Mouse (Mus musculus): ENCODE measurements around the gene 1700022I11Rik. TPM values are rescaled to one million over a fixed set of nuclear protein-coding genes. Genes with fewer than 3 reads are reported as not detected.

The 1700022I11Rik gene
- total and polyA plus RNA-seq, 3 experiments = 1.1 TPM; not detected in 2

GRCm38 (mm10) chr4:42949051-42949675, 20.2 kb upstream of the 1700022I11Rik start:
- DNase-seq (ENCODE audit: low spot score) = no peak
- no peaks in the 10 kb centered on the region for H3K9me3 ChIP-seq (replicated peaks)
- ATAC-seq (ENCODE audit: extremely low read depth, insufficient number of reproducible peaks, low FRiP score, poor library complexity, severe bottlenecking) = no peak
- TF ChIP-seq GATA1 (IDR thresholded peaks at IDR 0.05; ENCODE audit: borderline replicate concordance, low read length) = no peak
- no peak for TF ChIP-seq POLR2AphosphoS5 (IDR thresholded peaks at IDR 0.05; ENCODE audit: insufficient replicate concordance, low read depth, low read length)
- H3K4me3 ChIP-seq (ENCODE audit: low read depth, low read length) = peak overlapping the region; percentile 75; the same call in 1 of the 2 replicates
- peaks cover 5% of the 10 kb centered on the region for H3K36me3 ChIP-seq (replicated peaks)
- peaks cover 24% of the 10 kb centered on the region for H3K27me3 ChIP-seq (ENCODE audit: insufficient read depth, low read length)
- peaks cover 65% of the 10 kb centered on the region for H3K4me1 ChIP-seq (ENCODE audit: insufficient read depth, low read depth, low read length)

GRCm38 (mm10) chr4:42949676-42950051, 19.7 kb upstream of the 1700022I11Rik start, which contains the start of gene Dnajb5:
Gene Dnajb5 (plus strand): TSS chr4:42949814.
- Histone ChIP-seq H3K27me3 (ENCODE audit: insufficient read depth, low read length) (peaks cover 20% of the 10 kb centered on the region), H3K9me3 (replicated peaks) (no peaks in the 10 kb centered on the region), H3K4me3 (ENCODE audit: low read depth, low read length) (peak within 1 kb of the TSS; percentile 75), H3K36me3 (replicated peaks) (peaks cover 5% of the 10 kb centered on the region), H3K4me1 (ENCODE audit: insufficient read depth, low read depth, low read length) (peaks cover 70% of the 10 kb centered on the region)
- TF ChIP-seq POLR2AphosphoS5 (IDR thresholded peaks at IDR 0.05; ENCODE audit: insufficient replicate concordance, low read depth, low read length) (no peak), CTCF (IDR thresholded peaks at IDR 0.05; ENCODE audit: low read depth, low read length) (no peak), TAL1 (conservative IDR thresholded peaks at IDR 0.05; ENCODE audit: low read depth, low read length) (no peak), GATA2 (IDR thresholded peaks at IDR 0.05; ENCODE audit: borderline replicate concordance, low read depth, low read length) (no peak), GATA1 (IDR thresholded peaks at IDR 0.05; ENCODE audit: borderline replicate concordance, low read length) (no peak)
- DNase-seq (ENCODE audit: low spot score) = peak; percentile 99
- peak; percentile 99 for ATAC-seq (ENCODE audit: extremely low read depth, insufficient number of reproducible peaks, low FRiP score, poor library complexity, severe bottlenecking)

GRCm38 (mm10) chr4:42950065-42950558, 19.3 kb upstream of the 1700022I11Rik start:
- H3K27me3 ChIP-seq (ENCODE audit: insufficient read depth, low read length) = peaks cover 16% of the 10 kb centered on the region
- no peaks in the 10 kb centered on the region for H3K9me3 ChIP-seq (replicated peaks)
- TF ChIP-seq TAL1 (conservative IDR thresholded peaks at IDR 0.05; ENCODE audit: low read depth, low read length) (no peak), POLR2AphosphoS5 (IDR thresholded peaks at IDR 0.05; ENCODE audit: insufficient replicate concordance, low read depth, low read length) (no peak), GATA2 (IDR thresholded peaks at IDR 0.05; ENCODE audit: borderline replicate concordance, low read depth, low read length) (no peak), GATA1 (IDR thresholded peaks at IDR 0.05; ENCODE audit: borderline replicate concordance, low read length) (no peak), CTCF (IDR thresholded peaks at IDR 0.05; ENCODE audit: low read depth, low read length) (no peak)
- H3K4me1 ChIP-seq (ENCODE audit: insufficient read depth, low read depth, low read length) = peaks cover 71% of the 10 kb centered on the region
- H3K4me3 ChIP-seq (ENCODE audit: low read depth, low read length) = peak overlapping the region; percentile 75
- peaks cover 5% of the 10 kb centered on the region for H3K36me3 ChIP-seq (replicated peaks)
- ATAC-seq (ENCODE audit: extremely low read depth, insufficient number of reproducible peaks, low FRiP score, poor library complexity, severe bottlenecking) = no peak
- peak; percentile 86 for DNase-seq (ENCODE audit: low spot score)

- Histone ChIP-seq H3K4me1 (ENCODE audit: insufficient read depth, low read depth, low read length) (peaks cover 60% of the 10 kb centered on the region), H3K27me3 (ENCODE audit: insufficient read depth, low read length) (peaks cover 16% of the 10 kb centered on the region), H3K9me3 (replicated peaks) (no peaks in the 10 kb centered on the region), H3K36me3 (replicated peaks) (peaks cover 7% of the 10 kb centered on the region), H3K4me3 (ENCODE audit: low read depth, low read length) (no peak overlapping the region)
- DNase-seq (ENCODE audit: low spot score) (no peak), ATAC-seq (ENCODE audit: extremely low read depth, insufficient number of reproducible peaks, low FRiP score, poor library complexity, severe bottlenecking) (no peak)
- no peak for TF ChIP-seq POLR2AphosphoS5 (IDR thresholded peaks at IDR 0.05; ENCODE audit: insufficient replicate concordance, low read depth, low read length)
- TF ChIP-seq TAL1 (conservative IDR thresholded peaks at IDR 0.05; ENCODE audit: low read depth, low read length) = no peak
- TF ChIP-seq CTCF (IDR thresholded peaks at IDR 0.05; ENCODE audit: low read depth, low read length) = no peak
- TF ChIP-seq GATA2 (IDR thresholded peaks at IDR 0.05; ENCODE audit: borderline replicate concordance, low read depth, low read length) = no peak
- TF ChIP-seq GATA1 (IDR thresholded peaks at IDR 0.05; ENCODE audit: borderline replicate concordance, low read length) = no peak
Measured at GRCm38 (mm10) chr4:42951206-42952195, 17.9 kb upstream of the 1700022I11Rik start.

GRCm38 (mm10) chr4:42952563-42952962, 16.8 kb upstream of the 1700022I11Rik start:
- DNase-seq (ENCODE audit: low spot score) (no peak), ATAC-seq (ENCODE audit: extremely low read depth, insufficient number of reproducible peaks, low FRiP score, poor library complexity, severe bottlenecking) (no peak)
- Histone ChIP-seq H3K36me3 (replicated peaks) (peaks cover 17% of the 10 kb centered on the region), H3K4me1 (ENCODE audit: insufficient read depth, low read depth, low read length) (peaks cover 63% of the 10 kb centered on the region), H3K27me3 (ENCODE audit: insufficient read depth, low read length) (peaks cover 10% of the 10 kb centered on the region), H3K4me3 (ENCODE audit: low read depth, low read length) (no peak overlapping the region), H3K9me3 (replicated peaks) (no peaks in the 10 kb centered on the region)
- no peak for TF ChIP-seq POLR2AphosphoS5 (IDR thresholded peaks at IDR 0.05; ENCODE audit: insufficient replicate concordance, low read depth, low read length)
- TF ChIP-seq GATA2 (IDR thresholded peaks at IDR 0.05; ENCODE audit: borderline replicate concordance, low read depth, low read length) = no peak
- TF ChIP-seq CTCF (IDR thresholded peaks at IDR 0.05; ENCODE audit: low read depth, low read length) = no peak
- TF ChIP-seq GATA1 (IDR thresholded peaks at IDR 0.05; ENCODE audit: borderline replicate concordance, low read length) = no peak
- TF ChIP-seq TAL1 (conservative IDR thresholded peaks at IDR 0.05; ENCODE audit: low read depth, low read length) = no peak
